Mouse (Mus musculus): Measurements from ENCODE around the gene Cbwd1. TPM values are rescaled to one million over a fixed set of nuclear protein-coding genes. Genes with fewer than 3 reads are reported as not detected.

The Cbwd1 gene
- total RNA-seq, 1 experiment = 30.5 TPM

DNA sequence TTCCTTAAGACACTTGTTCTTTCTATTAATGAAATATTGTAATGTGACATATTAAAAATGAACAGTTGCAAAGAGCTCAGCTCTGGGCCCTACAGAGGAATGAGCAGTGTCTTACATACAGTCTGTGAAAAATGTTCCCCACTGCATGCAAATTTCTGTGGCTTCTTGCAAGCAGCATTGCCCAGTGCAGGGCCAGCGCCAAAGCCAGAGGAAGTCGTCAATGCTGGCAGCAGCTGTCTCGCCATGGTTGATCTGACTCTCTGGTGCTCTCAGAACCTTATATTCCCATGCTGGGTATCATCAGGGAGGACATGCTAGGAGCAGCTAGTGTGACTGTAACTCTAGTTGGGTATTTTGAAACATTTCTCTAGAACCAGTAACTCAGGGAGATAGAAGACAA is 41.4 kb upstream of the Cbwd1 start:
- H3K4me3 ChIP-seq (ENCODE audit: insufficient read depth in 1 of 2, low read depth in 1 of 2, low read length in 2 of 2, poor library complexity in 1 of 2, severe bottlenecking in 1 of 2) = no peak overlapping the region
- DNase-seq (ENCODE audit: low read depth, low spot score) = no peak
- no peaks in the 10 kb centered on the region for H3K36me3 ChIP-seq (ENCODE audit: control insufficient read depth, insufficient read depth, low read length, poor library complexity, severe bottlenecking)
- H3K9me3 ChIP-seq (ENCODE audit: control insufficient read depth, insufficient read depth, low read depth, low read length) = no peaks in the 10 kb centered on the region
- H3K4me1 ChIP-seq (ENCODE audit: control insufficient read depth in 2 of 2, insufficient read depth in 2 of 2, low read length in 2 of 2, poor library complexity in 1 of 2) = peaks cover 0 to 2% of the 10 kb centered on the region in 2 experiments; a peak in 1 of 4 replicates
- no peak for TF ChIP-seq ZC3H11A (IDR thresholded peaks at IDR 0.05; ENCODE audit: borderline replicate concordance, low read depth, low read length)
- no peak for TF ChIP-seq MAFK (IDR thresholded peaks at IDR 0.05; ENCODE audit: insufficient read depth, low read depth, low read length)
- TF ChIP-seq ZNF384 (IDR thresholded peaks at IDR 0.05; ENCODE audit: low read depth, low read length) = no peak
- no peak for TF ChIP-seq HCFC1 (IDR thresholded peaks at IDR 0.05; ENCODE audit: borderline replicate concordance, insufficient read depth, low read length)
- TF ChIP-seq CHD2 (IDR thresholded peaks at IDR 0.05; ENCODE audit: low read depth, low read length) = no peak
- in situ Hi-C loops (cut with MboI; ENCODE audit: low sequenced_read_pairs in 2 of 2, unreplicated experiment in 2 of 2) = no loop called here
- no peak overlapping the region for H3K9ac ChIP-seq (ENCODE audit: insufficient read depth, low read depth, low read length, poor library complexity, severe bottlenecking)
- no peak overlapping the region for H3K27ac ChIP-seq (ENCODE audit: insufficient read depth, low read depth, low read length, poor library complexity, severe bottlenecking)

DNA sequence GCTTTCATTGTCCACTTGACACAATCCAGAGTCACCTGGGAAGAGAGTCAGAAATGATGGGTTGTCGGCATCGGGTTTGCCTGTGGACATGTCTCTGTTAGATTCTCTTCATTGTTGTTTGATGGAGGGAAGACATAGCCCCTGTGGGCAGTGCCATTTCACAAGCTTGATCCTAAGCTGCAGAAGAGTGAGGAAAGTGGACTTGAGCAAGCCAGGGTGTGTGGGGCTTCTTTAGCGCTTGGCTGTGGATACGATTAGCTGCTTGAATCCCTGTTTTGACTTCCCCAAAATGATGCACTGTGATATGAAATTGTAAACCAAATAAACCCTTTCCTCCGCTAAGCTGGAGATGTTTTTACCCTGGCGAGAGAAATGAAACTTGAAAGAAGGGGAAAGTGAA is 40.6 kb upstream of the Cbwd1 start:
- in situ Hi-C loops (cut with MboI; ENCODE audit: low sequenced_read_pairs in 2 of 2, unreplicated experiment in 2 of 2) = no loop called here
- TF ChIP-seq HCFC1 (IDR thresholded peaks at IDR 0.05; ENCODE audit: borderline replicate concordance, insufficient read depth, low read length) (no peak), ZNF384 (IDR thresholded peaks at IDR 0.05; ENCODE audit: low read depth, low read length) (no peak), ZC3H11A (IDR thresholded peaks at IDR 0.05; ENCODE audit: borderline replicate concordance, low read depth, low read length) (no peak), MAFK (IDR thresholded peaks at IDR 0.05; ENCODE audit: insufficient read depth, low read depth, low read length) (no peak), CHD2 (IDR thresholded peaks at IDR 0.05; ENCODE audit: low read depth, low read length) (no peak)
- Histone ChIP-seq H3K4me1 (ENCODE audit: control insufficient read depth in 2 of 2, insufficient read depth in 2 of 2, low read length in 2 of 2, poor library complexity in 1 of 2) (peaks cover 0 to 2% of the 10 kb centered on the region in 2 experiments; a peak in 1 of 4 replicates), H3K9me3 (ENCODE audit: control insufficient read depth, insufficient read depth, low read depth, low read length) (no peaks in the 10 kb centered on the region), H3K36me3 (ENCODE audit: control insufficient read depth, insufficient read depth, low read length, poor library complexity, severe bottlenecking) (no peaks in the 10 kb centered on the region), H3K4me3 (ENCODE audit: insufficient read depth in 1 of 2, low read depth in 1 of 2, low read length in 2 of 2, poor library complexity in 1 of 2, severe bottlenecking in 1 of 2) (no peak overlapping the region), H3K9ac (ENCODE audit: insufficient read depth, low read depth, low read length, poor library complexity, severe bottlenecking) (no peak overlapping the region), H3K27ac (ENCODE audit: insufficient read depth, low read depth, low read length, poor library complexity, severe bottlenecking) (no peak overlapping the region)
- DNase-seq (ENCODE audit: low read depth, low spot score) = no peak

DNA sequence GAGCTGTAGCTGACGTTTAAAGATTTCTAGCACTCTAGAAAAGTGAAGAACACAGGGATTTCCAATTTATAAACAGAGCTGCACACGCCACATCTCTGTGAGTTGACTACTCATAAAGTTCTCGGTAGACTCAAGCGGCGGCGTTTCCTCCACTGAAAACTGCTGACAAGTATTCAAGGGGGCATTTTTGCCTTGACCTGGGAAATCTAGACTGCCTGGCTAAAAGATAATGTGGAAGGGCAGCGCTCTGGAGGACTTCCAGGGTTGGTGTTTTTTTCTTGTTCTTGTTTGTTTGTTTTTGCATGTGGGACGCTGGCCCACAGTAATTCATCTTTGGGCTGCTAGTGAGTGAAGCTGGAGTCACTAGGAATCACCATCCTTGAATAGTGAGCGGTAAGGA is 38.7 kb upstream of the Cbwd1 start:
- Histone ChIP-seq H3K4me1 (ENCODE audit: control insufficient read depth in 2 of 2, insufficient read depth in 2 of 2, low read length in 2 of 2, poor library complexity in 1 of 2) (0 out of 4 replicates have a peak, but pooled peaks cover 0 to under 1% of the 10 kb centered on the region in 2 experiments), H3K9ac (ENCODE audit: insufficient read depth, low read depth, low read length, poor library complexity, severe bottlenecking) (no peak overlapping the region), H3K9me3 (ENCODE audit: control insufficient read depth, insufficient read depth, low read depth, low read length) (no peaks in the 10 kb centered on the region), H3K36me3 (ENCODE audit: control insufficient read depth, insufficient read depth, low read length, poor library complexity, severe bottlenecking) (no peaks in the 10 kb centered on the region), H3K4me3 (ENCODE audit: insufficient read depth in 1 of 2, low read depth in 1 of 2, low read length in 2 of 2, poor library complexity in 1 of 2, severe bottlenecking in 1 of 2) (peak overlapping the region in 1 of 2 experiments; percentile 75; a peak in 1 of 4 replicates), H3K27ac (ENCODE audit: insufficient read depth, low read depth, low read length, poor library complexity, severe bottlenecking) (no peak overlapping the region)
- TF ChIP-seq ZNF384 (IDR thresholded peaks at IDR 0.05; ENCODE audit: low read depth, low read length) = no peak
- no peak for TF ChIP-seq ZC3H11A (IDR thresholded peaks at IDR 0.05; ENCODE audit: borderline replicate concordance, low read depth, low read length)
- no peak for TF ChIP-seq MAFK (IDR thresholded peaks at IDR 0.05; ENCODE audit: insufficient read depth, low read depth, low read length)
- no peak for TF ChIP-seq HCFC1 (IDR thresholded peaks at IDR 0.05; ENCODE audit: borderline replicate concordance, insufficient read depth, low read length)
- TF ChIP-seq CHD2 (IDR thresholded peaks at IDR 0.05; ENCODE audit: low read depth, low read length) = no peak
- in situ Hi-C loops (cut with MboI; ENCODE audit: low sequenced_read_pairs in 2 of 2, unreplicated experiment in 2 of 2) = no loop called here
- no peak for DNase-seq (ENCODE audit: low read depth, low spot score)

DNA sequence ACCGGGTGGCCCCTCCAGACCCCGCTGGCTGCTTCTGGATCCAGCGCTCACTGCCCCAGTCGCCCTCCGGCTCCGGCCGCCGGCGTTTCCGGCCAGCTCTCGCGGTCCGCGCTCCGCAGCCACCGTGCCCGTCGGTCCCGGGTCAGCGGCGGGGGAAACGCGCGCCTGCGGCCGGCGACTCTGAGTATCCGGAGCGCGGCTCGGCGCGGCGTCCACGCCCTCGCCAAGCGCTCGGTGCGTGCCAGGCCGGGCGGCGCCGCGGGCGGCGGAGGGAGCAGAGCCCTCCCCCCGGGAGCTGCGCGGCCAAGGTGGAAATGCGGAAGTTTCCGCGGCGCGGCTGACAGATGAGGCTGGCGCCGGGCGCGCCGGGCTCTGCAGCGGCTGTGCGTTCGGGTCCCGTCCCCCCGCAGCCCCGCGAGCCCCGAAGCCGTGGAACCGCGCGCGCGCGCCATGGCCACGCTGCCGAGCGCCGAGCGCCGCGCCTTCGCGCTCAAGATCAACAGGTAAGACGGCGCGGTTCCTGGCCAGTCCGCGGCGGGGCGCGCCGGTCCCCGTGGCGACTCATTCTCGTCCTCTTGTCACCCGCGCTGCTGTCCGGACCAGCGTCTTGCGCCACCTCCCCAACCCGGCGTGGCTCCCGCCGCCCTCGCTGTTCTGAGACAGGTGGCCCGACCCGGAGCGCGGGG is 37.9 kb upstream of the Cbwd1 start, which contains the start of gene Dock8:
TSS of gene Dock8 (plus strand) at position 334 of the 686 bp plus-strand sequence.
- Histone ChIP-seq H3K27ac (ENCODE audit: insufficient read depth, low read depth, low read length, poor library complexity, severe bottlenecking) (no peak within 1 kb of the TSS), H3K36me3 (ENCODE audit: control insufficient read depth, insufficient read depth, low read length, poor library complexity, severe bottlenecking) (no peaks in the 10 kb centered on the region), H3K9ac (ENCODE audit: insufficient read depth, low read depth, low read length, poor library complexity, severe bottlenecking) (peak within 1 kb of the TSS; percentile 33), H3K9me3 (ENCODE audit: control insufficient read depth, insufficient read depth, low read depth, low read length) (no peaks in the 10 kb centered on the region), H3K4me3 (ENCODE audit: insufficient read depth in 1 of 2, low read depth in 1 of 2, low read length in 2 of 2, poor library complexity in 1 of 2, severe bottlenecking in 1 of 2) (peak within 1 kb of the TSS; percentile 61 to 75), H3K4me1 (ENCODE audit: control insufficient read depth in 2 of 2, insufficient read depth in 2 of 2, low read length in 2 of 2, poor library complexity in 1 of 2) (no peaks in the 10 kb centered on the region)
- TF ChIP-seq ZNF384 (IDR thresholded peaks at IDR 0.05; ENCODE audit: low read depth, low read length) (no peak), CHD2 (IDR thresholded peaks at IDR 0.05; ENCODE audit: low read depth, low read length) (no peak), MAFK (IDR thresholded peaks at IDR 0.05; ENCODE audit: insufficient read depth, low read depth, low read length) (no peak), HCFC1 (IDR thresholded peaks at IDR 0.05; ENCODE audit: borderline replicate concordance, insufficient read depth, low read length) (no peak), ZC3H11A (IDR thresholded peaks at IDR 0.05; ENCODE audit: borderline replicate concordance, low read depth, low read length) (no peak)
- in situ Hi-C loops (cut with MboI; ENCODE audit: low sequenced_read_pairs in 2 of 2, unreplicated experiment in 2 of 2) = no loop called here
- DNase-seq (ENCODE audit: low read depth, low spot score) = peak; percentile 40

Measured in ES-E14 (cell line).